Mouse (Mus musculus) heart, postnatal 0 days (tissue): ENCODE measurements around the gene Prr29. TPM values are rescaled to one million over a fixed set of nuclear protein-coding genes. Genes with fewer than 3 reads are reported as not detected.
A peak's percentile ranks its signal among the peaks of the same experiment; 100 is the strongest.

Experiments
- ATAC-seq: fragments of 200-750 bp; cut with Nextera tagmentation; 2 replicates; pipeline ENCODE4 v1.8.0; 2017; ENCODE audit warnings: low read depth, moderate number of reproducible peaks, moderate library complexity; ENCODE audit not compliant: insufficient read depth
- DNase-seq: peaks from one replicate; pipeline ENCODE4 v3.0.0-alpha.2; 2016; ENCODE audit warnings: low spot score
- H3K27ac ChIP-seq: fragments of 300-500 bp; sonication (generic); 2 replicates; pipeline ENCODE4 v1.5.1; 2014; ENCODE audit warnings: low read depth, mild to moderate bottlenecking
- H3K27me3 ChIP-seq: fragments of 300-500 bp; sonication (generic); 2 replicates; pipeline ENCODE4 v1.6.1; 2014; ENCODE audit warnings: low read length, mixed read lengths; ENCODE audit not compliant: control insufficient read depth, insufficient read depth
- H3K36me3 ChIP-seq: fragments of 300-500 bp; sonication (generic); replicated peaks from 2 replicates; pipeline ENCODE4 v1.6.1; 2014; ENCODE audit warnings: low read length, mixed read lengths; ENCODE audit not compliant: control insufficient read depth, insufficient read depth
- H3K4me1 ChIP-seq: fragments of 300-500 bp; sonication (generic); 2 replicates; pipeline ENCODE4 v1.6.1; 2014; ENCODE audit warnings: antibody characterized with exemption; ENCODE audit not compliant: control insufficient read depth, insufficient read depth
- H3K4me2 ChIP-seq: fragments of 300-500 bp; sonication (generic); 2 replicates; pipeline ENCODE4 v1.6.1; 2014; ENCODE audit warnings: low read depth, mild to moderate bottlenecking, low read length, moderate library complexity
- H3K4me3 ChIP-seq: fragments of 300-500 bp; sonication (generic); 2 replicates; pipeline ENCODE4 v1.5.1; 2014; ENCODE audit warnings: low read depth, low read length
- H3K9ac ChIP-seq: fragments of 300-500 bp; sonication (generic); replicated peaks from 2 replicates; pipeline ENCODE4 v1.6.1; 2014; ENCODE audit warnings: low read depth, low read length, mixed read lengths
- H3K9me3 ChIP-seq: fragments of 300-500 bp; sonication (generic); replicated peaks from 2 replicates; pipeline ENCODE4 v1.6.1; 2016; ENCODE audit warnings: low read length; ENCODE audit not compliant: control insufficient read depth
- CTCF ChIP-seq: IDR thresholded peaks from 2 replicates; pipeline ENCODE4 v1.5.1; 2016; ENCODE audit warnings: antibody characterized with exemption, control low read depth, low read depth
- EP300 ChIP-seq: IDR thresholded peaks from 2 replicates; pipeline ENCODE4 v1.6.1; 2016; ENCODE audit warnings: antibody characterized with exemption, low read depth
- WGBS: fragments of 180-500 bp; shearing (Covaris S2); extraction: QIAGEN DNeasy Blood & Tissue Kit; methylation state at CpG from one replicate; pipeline ENCODE4 v1.1.7; 2014; 5-methylcytosine and 5-hydroxymethylcytosine counted together
- polyA plus RNA-seq: library from polyadenylated mRNA; unstranded; fragments of >200 nt; fragmentation: Nextera tagmentation; extraction: Ambion mirVana; gene quantifications from 2 replicates; pipeline ENCODE4 v1.2.1, GENCODE M21; 2015
- total RNA-seq: library from RNA; depleted of rRNA; stranded (reverse); fragments of >200 nt; gene quantifications from 2 replicates; pipeline ENCODE4 v1.2.3, GENCODE M21; 2014; ENCODE audit warnings: low replicate concordance

Gene Prr29
- total and polyA plus RNA-seq, 2 experiments from 2014 or later: 0.55 TPM; not detected in 1

DNA sequence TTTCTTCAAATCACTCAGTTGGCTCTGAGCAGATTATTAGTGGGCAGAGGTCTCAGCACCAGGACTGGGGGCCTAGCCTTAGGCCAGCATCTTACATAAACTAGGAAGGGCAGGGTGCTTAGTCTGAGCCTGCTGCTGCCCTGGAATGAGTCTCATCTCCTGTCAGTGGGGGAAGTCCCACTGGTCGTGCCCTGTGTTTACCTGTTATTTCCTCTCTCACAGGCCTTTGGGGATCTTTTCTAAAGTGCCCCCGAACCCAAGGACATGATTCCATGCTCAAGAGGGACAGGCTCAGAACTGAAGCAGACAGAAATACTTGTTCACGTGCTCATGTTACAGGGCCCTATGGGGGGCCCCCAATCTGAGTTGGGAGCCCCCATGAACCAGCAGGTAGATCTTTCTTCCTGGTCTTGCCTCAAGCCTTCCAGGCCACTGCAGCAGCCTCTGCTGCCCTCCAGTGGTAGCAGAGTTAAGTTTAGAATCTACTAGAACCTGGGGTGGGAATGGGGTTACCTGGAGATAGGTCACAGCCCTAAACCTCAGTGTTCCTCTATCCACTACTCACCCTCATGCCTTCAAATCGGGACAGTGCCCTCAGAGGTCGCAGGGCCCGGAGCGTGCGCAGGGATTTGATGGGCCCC lies 39.6 kb upstream of the Prr29 start:
- Histone ChIP-seq H3K9me3 (no peaks in the 10 kb centered on the region), H3K27ac (no peak overlapping the region), H3K36me3 (no peaks in the 10 kb centered on the region), H3K27me3 (no peaks in the 10 kb centered on the region), H3K9ac (no peak overlapping the region), H3K4me3 (no peak overlapping the region), H3K4me2 (no peak overlapping the region), H3K4me1 (peaks cover 15% of the 10 kb centered on the region; the same call in 1 of the 2 replicates)
- peak; percentile 45 for DNase-seq
- TF ChIP-seq CTCF: peak; percentile 84
- TF ChIP-seq EP300: no peak
- WGBS: 57% methylated on average over 8 of the region's 8 CpGs
- ATAC-seq: no peak

DNA sequence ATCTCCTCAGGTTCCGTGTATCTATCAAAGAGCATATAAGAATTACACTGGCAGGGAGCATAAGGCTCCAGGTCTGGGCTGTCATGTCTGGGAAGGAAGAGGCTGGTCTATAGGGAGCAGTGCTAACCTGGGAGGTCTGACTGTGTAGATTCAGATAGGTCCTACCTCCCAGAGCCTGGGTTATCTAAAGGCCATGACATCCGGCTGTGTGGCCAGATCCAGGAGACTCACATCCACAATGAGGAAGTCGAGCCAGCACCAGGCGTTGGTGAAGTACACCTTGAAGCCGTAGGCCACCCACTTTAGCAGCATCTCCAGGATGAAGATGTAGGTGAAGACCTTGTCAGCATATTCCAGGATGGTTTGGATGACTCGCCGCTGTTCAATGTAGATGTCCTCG lies 38.8 kb upstream of the Prr29 start:
- H3K36me3 ChIP-seq: no peaks in the 10 kb centered on the region
- no peaks in the 10 kb centered on the region for H3K27me3 ChIP-seq
- no peak overlapping the region for H3K27ac ChIP-seq
- no peak overlapping the region for H3K4me2 ChIP-seq
- ATAC-seq (no peak), DNase-seq (no peak)
- 64% methylated on average over 8 of the region's 8 CpGs for WGBS
- no peaks in the 10 kb centered on the region for H3K9me3 ChIP-seq
- TF ChIP-seq EP300 (no peak), CTCF (no peak)
- no peak overlapping the region for H3K4me3 ChIP-seq
- H3K9ac ChIP-seq: no peak overlapping the region
- H3K4me1 ChIP-seq: peaks cover 15% of the 10 kb centered on the region; the same call in 1 of the 2 replicates

DNA sequence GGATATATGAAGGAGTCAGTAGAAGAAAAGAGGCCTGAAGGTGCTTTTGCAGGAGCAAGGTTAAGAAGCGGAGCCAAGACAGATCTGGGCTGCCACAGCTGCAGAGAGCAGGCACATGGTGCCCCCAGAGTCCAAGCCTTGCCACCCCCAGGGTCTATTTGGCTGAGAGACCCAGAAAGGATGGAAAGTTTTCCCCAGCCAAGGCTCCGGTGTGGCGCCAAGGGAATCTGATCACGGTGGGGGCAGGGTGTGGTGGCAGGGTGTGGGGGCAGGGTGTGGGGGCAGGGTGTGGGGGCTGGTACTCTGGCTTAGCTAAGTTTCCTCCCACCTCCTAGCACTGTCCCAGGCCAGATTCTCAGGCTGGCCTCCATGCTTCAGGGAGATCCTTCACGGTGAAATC lies 36.8 kb upstream of the Prr29 start:
- Histone ChIP-seq H3K4me3 (no peak overlapping the region), H3K4me2 (no peak overlapping the region), H3K4me1 (peaks cover 15% of the 10 kb centered on the region; the same call in 1 of the 2 replicates), H3K9ac (no peak overlapping the region), H3K27ac (peak overlapping the region; percentile 83), H3K36me3 (no peaks in the 10 kb centered on the region), H3K27me3 (no peaks in the 10 kb centered on the region), H3K9me3 (no peaks in the 10 kb centered on the region)
- 31% methylated on average over 5 of the region's 5 CpGs for WGBS
- TF ChIP-seq EP300: no peak
- TF ChIP-seq CTCF: no peak
- DNase-seq (no peak), ATAC-seq (0 out of 2 replicates have a peak, but pooled peaks have one; percentile 10)

DNA sequence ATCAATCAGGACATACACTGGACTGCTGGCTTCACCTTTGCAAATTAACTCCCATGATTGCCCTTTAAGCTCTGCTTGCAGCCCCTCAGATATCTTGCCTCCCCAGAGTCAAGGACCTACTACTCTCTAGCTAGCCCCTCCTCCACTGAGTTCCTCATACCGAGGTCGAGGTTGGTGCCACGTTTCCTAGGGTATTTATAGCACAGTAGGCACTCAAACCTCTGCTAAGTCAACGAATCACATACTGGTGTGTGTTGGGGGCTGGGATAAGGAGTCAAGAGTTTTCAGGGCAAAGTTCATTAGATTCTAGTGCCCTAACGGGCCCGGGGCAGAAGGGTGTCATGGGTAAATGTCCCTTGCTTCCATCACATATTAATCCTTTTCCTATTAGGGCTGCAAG lies 36.1 kb upstream of the Prr29 start:
- DNase-seq: peak; percentile 88
- Histone ChIP-seq H3K27ac (peak overlapping the region; percentile 83), H3K27me3 (no peaks in the 10 kb centered on the region), H3K36me3 (no peaks in the 10 kb centered on the region), H3K4me3 (no peak overlapping the region), H3K9ac (no peak overlapping the region), H3K4me1 (peaks cover 15% of the 10 kb centered on the region; the same call in 1 of the 2 replicates), H3K9me3 (no peaks in the 10 kb centered on the region), H3K4me2 (peak overlapping the region; percentile 18; the same call in 1 of the 2 replicates)
- peak; percentile 93 for ATAC-seq
- TF ChIP-seq CTCF (no peak), EP300 (peak; percentile 76)
- WGBS: 14% methylated on average over 6 of the region's 6 CpGs

- 29% methylated on average over 7 of the region's 7 CpGs for WGBS
- Histone ChIP-seq H3K9me3 (no peaks in the 10 kb centered on the region), H3K36me3 (no peaks in the 10 kb centered on the region), H3K4me1 (peaks cover 15% of the 10 kb centered on the region; the same call in 1 of the 2 replicates), H3K4me3 (no peak overlapping the region), H3K27me3 (no peaks in the 10 kb centered on the region), H3K27ac (peak overlapping the region; percentile 83), H3K9ac (no peak overlapping the region), H3K4me2 (peak overlapping the region; percentile 18; the same call in 1 of the 2 replicates)
- TF ChIP-seq EP300 (no peak), CTCF (peak; percentile 62)
- peak; percentile 17 for ATAC-seq
- DNase-seq: peak; percentile 52
These were observed 35.6 kb upstream of the Prr29 start for GRCm38 (mm10) chr11:106329682-106330081.
